Mouse (Mus musculus) liver, embryonic 13.5 days (tissue): Measurements from ENCODE around the gene Ube2dnl1. TPM values are rescaled to one million over a fixed set of nuclear protein-coding genes. Genes with fewer than 3 reads are reported as not detected.

ENCODE experiments used
- ATAC-seq: fragments of 200-750 bp; cut with Nextera tagmentation; 2 replicates; pipeline ENCODE4 v1.8.0; 2017; ENCODE audit warnings: low read depth, mild to moderate bottlenecking, moderate number of reproducible peaks, moderate library complexity
- DNase-seq: peaks from one replicate; pipeline ENCODE4 v3.0.0; 2022
- H3K27ac ChIP-seq: fragments of 300-500 bp; sonication (generic); 2 replicates; pipeline ENCODE4 v1.5.1; 2015; ENCODE audit warnings: moderate library complexity, mild to moderate bottlenecking, inconsistent platforms
- H3K27me3 ChIP-seq: fragments of 300-500 bp; sonication (generic); 2 replicates; pipeline ENCODE4 v1.6.1; 2015; ENCODE audit warnings: mild to moderate bottlenecking, inconsistent platforms
- H3K36me3 ChIP-seq: fragments of 300-500 bp; sonication (generic); 2 replicates; pipeline ENCODE4 v1.6.1; 2015; ENCODE audit warnings: mild to moderate bottlenecking, inconsistent platforms
- H3K4me1 ChIP-seq: fragments of 300-500 bp; sonication (generic); replicated peaks from 2 replicates; pipeline ENCODE4 v1.6.1; 2015; ENCODE audit warnings: inconsistent platforms
- H3K4me2 ChIP-seq: fragments of 300-500 bp; sonication (generic); 2 replicates; pipeline ENCODE4 v1.6.1; 2015; ENCODE audit warnings: inconsistent platforms, mild to moderate bottlenecking, moderate library complexity
- H3K4me3 ChIP-seq: fragments of 300-500 bp; sonication (generic); replicated peaks from 2 replicates; pipeline ENCODE4 v1.5.1; 2015; ENCODE audit warnings: mild to moderate bottlenecking, inconsistent platforms
- H3K9ac ChIP-seq: fragments of 300-500 bp; sonication (generic); 2 replicates; pipeline ENCODE4 v1.6.1; 2015; ENCODE audit warnings: mild to moderate bottlenecking, inconsistent platforms
- H3K9me3 ChIP-seq: fragments of 300-500 bp; sonication (generic); replicated peaks from 2 replicates; pipeline ENCODE4 v1.6.1; 2016; ENCODE audit warnings: inconsistent platforms
- WGBS: fragments of 180-500 bp; shearing (Covaris S2); methylation state at CpG from one replicate; pipeline ENCODE4 v1.1.7; 2015; ENCODE audit not compliant: insufficient replicate concordance; 5-methylcytosine and 5-hydroxymethylcytosine counted together
- polyA plus RNA-seq: library from polyadenylated mRNA; unstranded; fragments of >200 nt; fragmentation: Nextera tagmentation; extraction: Ambion mirVana; gene quantifications from 2 replicates; pipeline ENCODE4 v1.2.1, GENCODE M21; 2015

Ube2dnl1 gene
- polyA plus RNA-seq, result not detected in 2 replicates

- Histone ChIP-seq H3K27ac (no peak within 1 kb of the TSS), H3K9ac (no peak within 1 kb of the TSS), H3K4me3 (no peak within 1 kb of the TSS), H3K9me3 (no peaks in the 10 kb centered on the region), H3K36me3 (no peaks in the 10 kb centered on the region), H3K4me1 (no peaks in the 10 kb centered on the region), H3K27me3 (no peaks in the 10 kb centered on the region), H3K4me2 (no peak within 1 kb of the TSS)
- DNase-seq (no peak), ATAC-seq (no peak)
- WGBS, result 62% methylated on average over 5 of the region's 5 CpGs
Measured at GRCm38 (mm10) chrX:114904712-114905111, at the start of gene Ube2dnl1. TSS of gene Ube2dnl1 (plus strand) at chrX:114905012.

GRCm38 (mm10) chrX:114895489-114895888, 9.3 kb upstream of the Ube2dnl1 start:
- Histone ChIP-seq H3K4me2 (no peak overlapping the region), H3K9me3 (no peaks in the 10 kb centered on the region), H3K4me3 (no peak overlapping the region), H3K4me1 (no peaks in the 10 kb centered on the region), H3K9ac (no peak overlapping the region), H3K27me3 (no peaks in the 10 kb centered on the region), H3K27ac (no peak overlapping the region), H3K36me3 (no peaks in the 10 kb centered on the region)
- DNase-seq, result no peak
- no peak for ATAC-seq

GRCm38 (mm10) chrX:114897506-114897905, 7.3 kb upstream of the Ube2dnl1 start:
- no peak overlapping the region for H3K4me2 ChIP-seq
- no peak overlapping the region for H3K27ac ChIP-seq
- no peaks in the 10 kb centered on the region for H3K36me3 ChIP-seq
- ATAC-seq (no peak), DNase-seq (no peak)
- H3K4me1 ChIP-seq, result no peaks in the 10 kb centered on the region
- no peak overlapping the region for H3K9ac ChIP-seq
- H3K27me3 ChIP-seq, result no peaks in the 10 kb centered on the region
- no peaks in the 10 kb centered on the region for H3K9me3 ChIP-seq
- no peak overlapping the region for H3K4me3 ChIP-seq
- WGBS, result 70% methylated on average over 3 of the region's 3 CpGs

DNA sequence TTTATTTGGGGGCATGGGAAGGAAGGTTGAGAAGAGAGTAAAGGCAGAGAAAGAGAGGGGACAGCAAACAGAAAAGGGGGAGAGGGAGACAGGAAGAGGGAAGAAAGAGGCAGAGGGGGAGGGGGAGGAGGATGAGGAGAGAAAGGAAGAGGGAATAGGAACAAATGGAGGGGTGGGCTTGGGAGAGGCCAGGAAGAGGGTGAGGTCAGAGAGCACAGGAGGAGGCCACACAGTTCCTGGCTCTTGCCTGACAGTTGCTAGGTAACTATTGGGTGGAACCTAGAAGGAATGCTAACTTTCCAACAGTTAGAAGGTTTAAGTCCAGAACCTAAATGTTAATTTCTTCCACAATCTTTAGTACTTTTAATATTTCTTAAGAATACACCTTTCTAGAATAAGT, 1.4 kb upstream of the Ube2dnl1 start:
- ATAC-seq (no peak), DNase-seq (no peak)
- no peaks in the 10 kb centered on the region for H3K4me1 ChIP-seq
- no peaks in the 10 kb centered on the region for H3K27me3 ChIP-seq
- H3K4me2 ChIP-seq, result no peak overlapping the region
- H3K9ac ChIP-seq, result no peak overlapping the region
- H3K36me3 ChIP-seq, result no peaks in the 10 kb centered on the region
- H3K27ac ChIP-seq, result no peak overlapping the region
- H3K9me3 ChIP-seq, result no peaks in the 10 kb centered on the region
- H3K4me3 ChIP-seq, result no peak overlapping the region

- no peak within 1 kb of the TSS for H3K4me3 ChIP-seq
- DNase-seq (no peak), ATAC-seq (no peak)
- no peaks in the 10 kb centered on the region for H3K36me3 ChIP-seq
- no peaks in the 10 kb centered on the region for H3K4me1 ChIP-seq
- H3K9me3 ChIP-seq, result no peaks in the 10 kb centered on the region
- 59% methylated on average over 1 of the region's 1 CpGs for WGBS
- no peak within 1 kb of the TSS for H3K9ac ChIP-seq
- H3K27me3 ChIP-seq, result no peaks in the 10 kb centered on the region
- no peak within 1 kb of the TSS for H3K27ac ChIP-seq
- no peak within 1 kb of the TSS for H3K4me2 ChIP-seq
Measured at GRCm38 (mm10) chrX:114907282-114907681, 2.5 kb downstream of the Ube2dnl1 start, which contains the start of gene Ube2dnl2. TSS of gene Ube2dnl2 (plus strand) at chrX:114907582.

GRCm38 (mm10) chrX:114955066-114955465, 50.3 kb downstream of the Ube2dnl1 start:
- no peak overlapping the region for H3K4me2 ChIP-seq
- no peaks in the 10 kb centered on the region for H3K9me3 ChIP-seq
- H3K4me3 ChIP-seq, result no peak overlapping the region
- no peak for DNase-seq
- no peaks in the 10 kb centered on the region for H3K27me3 ChIP-seq
- ATAC-seq, result no peak
- no peak overlapping the region for H3K9ac ChIP-seq
- H3K27ac ChIP-seq, result no peak overlapping the region
- WGBS, result 33% methylated on average over 1 of the region's 1 CpGs
- no peaks in the 10 kb centered on the region for H3K4me1 ChIP-seq
- H3K36me3 ChIP-seq, result no peaks in the 10 kb centered on the region

Other genes starting within 250 kb of the Ube2dnl1 start
- not detected in 2 replicates for gene Ube2dnl2, start 2.6 kb downstream of the Ube2dnl1 start, polyA plus RNA-seq